10 mouse cellular contexts compared by ENCODE assay signal in genomic region chr7:45025601-45026220, GRCm38 (mm10). TPM values are rescaled to one million over a fixed set of nuclear protein-coding genes. Genes with fewer than 3 reads are reported as not detected.
DNase-seq lines count a peak whose midpoint lies in the region; ATAC-seq lines count a peak whose summit lies in the region.
"Had no signal": no experiment of that assay in that cellular context is flagged by ENCODE, and none has a peak within 500 bp of the region (broad histone marks: within the 10 kb centered on the region; RNA-seq: fewer than 3 reads in every experiment).

No protein-coding gene starts in this region.

- no peak for ATAC-seq in heart, embryonic 11.5 days (replicated peaks; ENCODE audit: insufficient number of reproducible peaks, low FRiP score, low TSS enrichment)
- no peak for ATAC-seq in hindbrain, embryonic 14.5 days (ENCODE audit: low FRiP score)

- no peaks in the 10 kb centered on the region for H3K9me3 ChIP-seq in heart, embryonic 11.5 days (replicated peaks; ENCODE audit: control insufficient read depth, low read length)
- H3K9me3 ChIP-seq in hindbrain, embryonic 14.5 days (ENCODE audit: control insufficient read depth, low read length): no peaks in the 10 kb centered on the region

- H3K4me3 ChIP-seq in heart, embryonic 11.5 days (ENCODE audit: low read depth, low read length): no peak overlapping the region
- no peak overlapping the region for H3K4me3 ChIP-seq in hindbrain, embryonic 14.5 days (replicated peaks; ENCODE audit: low read length)

- H3K27ac ChIP-seq in heart, embryonic 11.5 days (ENCODE audit: low read depth, low read length): no peak overlapping the region
- H3K27ac ChIP-seq in hindbrain, embryonic 14.5 days: peak overlapping the region; percentile 57; the same call in 1 of the 2 replicates

- H3K9ac ChIP-seq in heart, embryonic 11.5 days (ENCODE audit: low read depth, low read length): no peak overlapping the region
- H3K9ac ChIP-seq in hindbrain, embryonic 14.5 days: no peak overlapping the region

- no peaks in the 10 kb centered on the region for H3K4me1 ChIP-seq in heart, embryonic 11.5 days (ENCODE audit: control insufficient read depth, insufficient read depth, low read length)
- no peaks in the 10 kb centered on the region for H3K4me1 ChIP-seq in hindbrain, embryonic 14.5 days (replicated peaks; ENCODE audit: control insufficient read depth, insufficient read depth, low read length)

- no peak overlapping the region for H3K4me2 ChIP-seq in heart, embryonic 11.5 days
- H3K4me2 ChIP-seq in hindbrain, embryonic 14.5 days (replicated peaks): no peak overlapping the region

- H3K27me3 ChIP-seq in heart, embryonic 11.5 days (ENCODE audit: control insufficient read depth, insufficient read depth, low read length): no peaks in the 10 kb centered on the region
- H3K27me3 ChIP-seq in hindbrain, embryonic 14.5 days (ENCODE audit: control insufficient read depth, insufficient read depth, low read length): no peaks in the 10 kb centered on the region

- peaks cover 24% of the 10 kb centered on the region for H3K36me3 ChIP-seq in heart, embryonic 11.5 days (ENCODE audit: control insufficient read depth, insufficient read depth, low read length)
- peaks cover 36% of the 10 kb centered on the region for H3K36me3 ChIP-seq in hindbrain, embryonic 14.5 days (replicated peaks; ENCODE audit: control insufficient read depth, insufficient read depth)

- 71% methylated on average over 8 of the region's 8 CpGs for WGBS in heart, embryonic 11.5 days (ENCODE audit: insufficient replicate concordance)
- WGBS in hindbrain, embryonic 14.5 days: 84% methylated on average over 8 of the region's 8 CpGs

- DNase-seq in heart, adult 18-20 months: peak; percentile 45 to 51
- DNase-seq in adipocyte (ENCODE audit: low spot score): peak; percentile 60
- peak; percentile 58 for DNase-seq in adrenal gland, postnatal 25 days
- DNase-seq in hindbrain, embryonic 14.5 days (ENCODE audit: low spot score): no peak
- no peak for DNase-seq in T-cell, adult 2 months (ENCODE audit: low spot score)
- no peak for DNase-seq in cerebellum, postnatal 36 days
- DNase-seq: kidney, adult 18-20 months; lung, postnatal 10 days; thymus, postnatal 25 days had no signal

RNA-seq across cellular contexts. Expression of gene Rras, which starts 8.0 kb away (rescaled TPM):
- 10 to 100 TPM; 43.9 to 47.7 TPM for total RNA-seq in heart, adult 18-20 months (2021)
- polyA plus RNA-seq in heart, embryonic 11.5 days (2014; fragmentation: Nextera tagmentation; extraction: Ambion mirVana): 74.4 and 76.1 TPM in 2 replicates
- total RNA-seq in adrenal gland, postnatal 25 days (2021): 94.0 and 102 TPM in 2 replicates
- 14.2 and 15.2 TPM in 2 replicates for polyA plus RNA-seq in hindbrain, embryonic 14.5 days (2014; fragmentation: Nextera tagmentation; extraction: Ambion mirVana)

RNA-seq across cellular contexts. Expression of gene Scaf1, which starts 9.5 kb away (rescaled TPM):
- total RNA-seq in heart, adult 18-20 months (2021): 10 to 100 TPM; 45.1 to 46.0 TPM
- polyA plus RNA-seq in heart, embryonic 11.5 days (2014; fragmentation: Nextera tagmentation; extraction: Ambion mirVana): 37.9 and 42.5 TPM in 2 replicates
- total RNA-seq in adrenal gland, postnatal 25 days (2021): 86.4 and 99.4 TPM in 2 replicates
- polyA plus RNA-seq in hindbrain, embryonic 14.5 days (2014; fragmentation: Nextera tagmentation; extraction: Ambion mirVana): 59.7 and 61.9 TPM in 2 replicates

RNA-seq across cellular contexts. Expression of gene Prr12, which starts 27.0 kb away (rescaled TPM):
- total RNA-seq in heart, adult 18-20 months (2021): 10 to 100 TPM; 21.5 to 21.9 TPM
- 7.9 and 12.1 TPM in 2 replicates for polyA plus RNA-seq in heart, embryonic 11.5 days (2014; fragmentation: Nextera tagmentation; extraction: Ambion mirVana)
- 71.1 and 78.5 TPM in 2 replicates for total RNA-seq in adrenal gland, postnatal 25 days (2021)
- 16.5 and 16.8 TPM in 2 replicates for polyA plus RNA-seq in hindbrain, embryonic 14.5 days (2014; fragmentation: Nextera tagmentation; extraction: Ambion mirVana)

RNA-seq across cellular contexts. Expression of gene Bcl2l12, which starts 27.2 kb away (rescaled TPM):
- 1 to 10 TPM; 8.1 to 9.7 TPM for total RNA-seq in heart, adult 18-20 months (2021)
- polyA plus RNA-seq in heart, embryonic 11.5 days (2014; fragmentation: Nextera tagmentation; extraction: Ambion mirVana): 41.0 and 43.2 TPM in 2 replicates
- total RNA-seq in adrenal gland, postnatal 25 days (2021): 18.7 and 24.4 TPM in 2 replicates
- 9.2 and 12.6 TPM in 2 replicates for polyA plus RNA-seq in hindbrain, embryonic 14.5 days (2014; fragmentation: Nextera tagmentation; extraction: Ambion mirVana)

RNA-seq across cellular contexts. Expression of gene Irf3, which starts 28.3 kb away (rescaled TPM):
- total RNA-seq in heart, adult 18-20 months (2021): 10 to 100 TPM; 21.3 to 29.5 TPM
- polyA plus RNA-seq in heart, embryonic 11.5 days (2014; fragmentation: Nextera tagmentation; extraction: Ambion mirVana): 57.3 and 61.4 TPM in 2 replicates
- 138 and 151 TPM in 2 replicates for total RNA-seq in adrenal gland, postnatal 25 days (2021)
- 52.1 and 56.9 TPM in 2 replicates for polyA plus RNA-seq in hindbrain, embryonic 14.5 days (2014; fragmentation: Nextera tagmentation; extraction: Ambion mirVana)

Comparison
In these comparisons a context has a peak if more than half of its experiments do, and no peak if none do; other contexts are left out.
1. DNase-seq: peak in heart, adult 18-20 months (2 of 2), adipocyte (single experiment) and adrenal gland, postnatal 25 days (single experiment); none in hindbrain, embryonic 14.5 days (single experiment), T-cell, adult 2 months (single experiment) and cerebellum, postnatal 36 days (0 of 2).